Mouse (Mus musculus): Measurements from ENCODE around the gene Fah.

GRCm38 (mm10) chr7:84578841-84579240 lies 27.7 kb downstream of the Fah start:
- TF ChIP-seq CTCF (IDR thresholded peaks at IDR 0.05; ENCODE audit: extremely low read depth, insufficient read depth, low read length) (no peak), POLR2A (IDR thresholded peaks at IDR 0.05; ENCODE audit: extremely low read depth, insufficient read depth, low read length) (no peak)

All from cortical plate, adult 2 months (tissue).